Mouse (Mus musculus) lung, embryonic 15.5 days (tissue): ENCODE measurements at regions not wholly inside any gene's neighbourhood (a gene's known extent, or its start where the extent isn't known, plus 50 kb on each side); places are given as distances from the start of the nearest gene placed in this dataset.

Source experiments
- ATAC-seq: fragments of 200-750 bp; cut with Nextera tagmentation; 2 replicates; pipeline ENCODE4 v1.8.0; 2017; ENCODE audit warnings: moderate number of reproducible peaks, borderline replicate concordance; ENCODE audit not compliant: low FRiP score, low TSS enrichment; ENCODE audit errors: extremely low read depth
- H3K27ac ChIP-seq: fragments of 300-500 bp; sonication (generic); 2 replicates; pipeline ENCODE4 v1.5.1; 2015; ENCODE audit warnings: moderate library complexity, mild to moderate bottlenecking, inconsistent platforms
- H3K27me3 ChIP-seq: fragments of 300-500 bp; sonication (generic); 2 replicates; pipeline ENCODE4 v1.6.1; 2015; ENCODE audit warnings: inconsistent platforms
- H3K36me3 ChIP-seq: fragments of 300-500 bp; sonication (generic); 2 replicates; pipeline ENCODE4 v1.6.1; 2015; ENCODE audit warnings: inconsistent platforms
- H3K4me1 ChIP-seq: fragments of 300-500 bp; sonication (generic); 2 replicates; pipeline ENCODE4 v1.6.1; 2015; ENCODE audit warnings: inconsistent platforms
- H3K4me2 ChIP-seq: fragments of 300-500 bp; sonication (generic); 2 replicates; pipeline ENCODE4 v1.6.1; 2015; ENCODE audit warnings: inconsistent platforms, mild to moderate bottlenecking, moderate library complexity
- H3K4me3 ChIP-seq: fragments of 300-500 bp; sonication (generic); 2 replicates; pipeline ENCODE4 v1.5.1; 2015; ENCODE audit warnings: mild to moderate bottlenecking, inconsistent platforms
- H3K9ac ChIP-seq: fragments of 300-500 bp; sonication (generic); 2 replicates; pipeline ENCODE4 v1.6.1; 2015; ENCODE audit warnings: inconsistent platforms
- H3K9me3 ChIP-seq: fragments of 300-500 bp; sonication (generic); 2 replicates; pipeline ENCODE4 v1.6.1; 2016; ENCODE audit warnings: inconsistent platforms
- WGBS: fragments of 180-500 bp; shearing (Covaris S2); methylation state at CpG from one replicate; pipeline ENCODE4 v1.1.7; 2015; 5-methylcytosine and 5-hydroxymethylcytosine counted together

DNA sequence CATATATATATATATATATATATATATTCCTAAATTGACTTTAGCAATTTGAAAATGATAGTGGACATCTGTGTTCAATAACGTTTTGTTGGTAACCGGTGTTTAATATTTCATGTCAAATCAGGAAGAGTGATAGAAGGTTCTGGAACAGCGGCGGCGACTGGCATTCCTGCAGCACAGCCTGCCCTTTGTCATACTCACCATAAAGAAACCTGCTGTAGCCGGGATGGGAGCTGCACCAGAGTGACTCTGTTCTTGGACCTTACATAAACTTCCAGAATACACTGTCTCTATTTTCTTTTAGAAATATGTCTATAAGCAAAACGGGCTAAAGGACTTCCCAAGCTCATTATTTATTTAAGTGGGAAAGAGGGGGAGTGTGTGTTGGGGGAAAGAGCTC, 731.5 kb downstream of the Egfem1 start:
- H3K27ac ChIP-seq: no peak overlapping the region
- H3K4me2 ChIP-seq: peak overlapping the region; percentile 23; the same call in 1 of the 2 replicates
- H3K27me3 ChIP-seq: no peaks in the 10 kb centered on the region
- H3K9me3 ChIP-seq: no peaks in the 10 kb centered on the region
- ATAC-seq: no peak; the same call in 1 of the 2 replicates
- peaks cover 11% of the 10 kb centered on the region; the same call in 1 of the 2 replicates for H3K4me1 ChIP-seq
- H3K36me3 ChIP-seq: no peaks in the 10 kb centered on the region
- H3K4me3 ChIP-seq: no peak overlapping the region
- whole genome bisulfite sequencing: 22% methylated on average over 7 of the region's 7 CpGs
- no peak overlapping the region for H3K9ac ChIP-seq

GRCm38 (mm10) chr3:29812480-29813240, 730.8 kb downstream of the Egfem1 start:
- Histone ChIP-seq H3K4me2 (peak overlapping the region; percentile 35; the same call in 1 of the 2 replicates), H3K4me1 (peaks cover 11% of the 10 kb centered on the region; the same call in 1 of the 2 replicates), H3K9me3 (no peaks in the 10 kb centered on the region), H3K36me3 (no peaks in the 10 kb centered on the region), H3K27ac (no peak overlapping the region), H3K4me3 (no peak overlapping the region), H3K9ac (no peak overlapping the region), H3K27me3 (no peaks in the 10 kb centered on the region)
- 45% methylated on average over 14 of the region's 14 CpGs for WGBS
- ATAC-seq: no peak

- no peaks in the 10 kb centered on the region for H3K27me3 ChIP-seq
- no peak overlapping the region for H3K9ac ChIP-seq
- no peak overlapping the region for H3K4me2 ChIP-seq
- no peak overlapping the region for H3K4me3 ChIP-seq
- ATAC-seq: no peak
- WGBS: 64% methylated on average over 2 of the region's 2 CpGs
- no peaks in the 10 kb centered on the region for H3K9me3 ChIP-seq
- H3K27ac ChIP-seq: no peak overlapping the region
- 0 out of 2 replicates have a peak, but pooled peaks cover 4% of the 10 kb centered on the region for H3K4me1 ChIP-seq
- H3K36me3 ChIP-seq: no peaks in the 10 kb centered on the region
These were observed 724.2 kb downstream of the Egfem1 start for GRCm38 (mm10) chr3:29806046-29806445.

- Histone ChIP-seq H3K27ac (no peak overlapping the region), H3K9ac (no peak overlapping the region), H3K4me1 (0 out of 2 replicates have a peak, but pooled peaks cover 4% of the 10 kb centered on the region), H3K9me3 (no peaks in the 10 kb centered on the region), H3K4me2 (no peak overlapping the region), H3K4me3 (no peak overlapping the region), H3K27me3 (no peaks in the 10 kb centered on the region), H3K36me3 (no peaks in the 10 kb centered on the region)
- WGBS: 37% methylated on average over 5 of the region's 5 CpGs
- ATAC-seq: no peak
These were observed 721.6 kb downstream of the Egfem1 start for GRCm38 (mm10) chr3:29803456-29803855.

- no peak for ATAC-seq
- WGBS: 58% methylated on average over 3 of the region's 3 CpGs
- Histone ChIP-seq H3K4me3 (no peak overlapping the region), H3K9me3 (no peaks in the 10 kb centered on the region), H3K4me1 (0 out of 2 replicates have a peak, but pooled peaks cover 4% of the 10 kb centered on the region), H3K9ac (no peak overlapping the region), H3K36me3 (no peaks in the 10 kb centered on the region), H3K4me2 (no peak overlapping the region), H3K27ac (no peak overlapping the region), H3K27me3 (no peaks in the 10 kb centered on the region)
These were observed 719.3 kb downstream of the Egfem1 start for GRCm38 (mm10) chr3:29801081-29801480.

GRCm38 (mm10) chr3:29774365-29774764, 692.5 kb downstream of the Egfem1 start:
- no peak for ATAC-seq
- Histone ChIP-seq H3K36me3 (no peaks in the 10 kb centered on the region), H3K27me3 (no peaks in the 10 kb centered on the region), H3K9me3 (no peaks in the 10 kb centered on the region), H3K4me2 (no peak overlapping the region), H3K9ac (no peak overlapping the region), H3K4me1 (no peaks in the 10 kb centered on the region), H3K27ac (no peak overlapping the region), H3K4me3 (no peak overlapping the region)
- 77% methylated on average over 3 of the region's 3 CpGs for WGBS

GRCm38 (mm10) chr3:29771194-29771593, 689.4 kb downstream of the Egfem1 start:
- ATAC-seq: no peak

GRCm38 (mm10) chr3:29768592-29768991, 686.8 kb downstream of the Egfem1 start:
- no peak for ATAC-seq
- 80% methylated on average over 5 of the region's 5 CpGs for WGBS
- Histone ChIP-seq H3K9ac (no peak overlapping the region), H3K4me1 (no peaks in the 10 kb centered on the region), H3K4me2 (no peak overlapping the region), H3K4me3 (no peak overlapping the region), H3K36me3 (no peaks in the 10 kb centered on the region), H3K27me3 (no peaks in the 10 kb centered on the region), H3K27ac (no peak overlapping the region), H3K9me3 (no peaks in the 10 kb centered on the region)

More at GRCm38 (mm10) chr3:29771194-29771593, 689.4 kb downstream of the Egfem1 start:
- Histone ChIP-seq H3K36me3 (no peaks in the 10 kb centered on the region), H3K4me3 (no peak overlapping the region), H3K9ac (no peak overlapping the region), H3K4me2 (no peak overlapping the region), H3K27me3 (no peaks in the 10 kb centered on the region), H3K4me1 (no peaks in the 10 kb centered on the region), H3K27ac (no peak overlapping the region), H3K9me3 (no peaks in the 10 kb centered on the region)
- 68% methylated on average over 1 of the region's 1 CpGs for WGBS

DNA sequence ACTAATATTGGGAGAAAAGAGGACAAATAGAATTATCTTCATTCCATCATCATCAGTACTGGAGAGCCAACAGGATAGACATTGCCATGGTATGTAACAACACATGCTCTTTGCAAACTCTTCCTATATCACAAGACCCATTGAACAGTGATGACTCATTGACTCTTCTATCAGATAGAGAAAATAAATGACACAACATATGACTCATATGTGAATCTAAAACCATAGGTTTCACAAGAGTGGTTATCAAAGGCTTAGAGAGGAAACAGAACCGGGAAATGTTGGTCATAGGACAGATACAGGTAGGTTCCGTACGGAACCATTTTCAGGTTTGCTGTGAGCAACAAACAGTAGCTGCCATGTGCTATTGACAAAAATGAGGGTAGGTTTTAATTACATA, 682.2 kb downstream of the Egfem1 start:
- no peak overlapping the region for H3K9ac ChIP-seq
- WGBS: 91% methylated on average over 3 of the region's 3 CpGs
- H3K27me3 ChIP-seq: no peaks in the 10 kb centered on the region
- no peaks in the 10 kb centered on the region for H3K36me3 ChIP-seq
- ATAC-seq: no peak
- H3K4me1 ChIP-seq: no peaks in the 10 kb centered on the region
- no peak overlapping the region for H3K4me2 ChIP-seq
- H3K27ac ChIP-seq: no peak overlapping the region
- no peaks in the 10 kb centered on the region for H3K9me3 ChIP-seq
- no peak overlapping the region for H3K4me3 ChIP-seq

DNA sequence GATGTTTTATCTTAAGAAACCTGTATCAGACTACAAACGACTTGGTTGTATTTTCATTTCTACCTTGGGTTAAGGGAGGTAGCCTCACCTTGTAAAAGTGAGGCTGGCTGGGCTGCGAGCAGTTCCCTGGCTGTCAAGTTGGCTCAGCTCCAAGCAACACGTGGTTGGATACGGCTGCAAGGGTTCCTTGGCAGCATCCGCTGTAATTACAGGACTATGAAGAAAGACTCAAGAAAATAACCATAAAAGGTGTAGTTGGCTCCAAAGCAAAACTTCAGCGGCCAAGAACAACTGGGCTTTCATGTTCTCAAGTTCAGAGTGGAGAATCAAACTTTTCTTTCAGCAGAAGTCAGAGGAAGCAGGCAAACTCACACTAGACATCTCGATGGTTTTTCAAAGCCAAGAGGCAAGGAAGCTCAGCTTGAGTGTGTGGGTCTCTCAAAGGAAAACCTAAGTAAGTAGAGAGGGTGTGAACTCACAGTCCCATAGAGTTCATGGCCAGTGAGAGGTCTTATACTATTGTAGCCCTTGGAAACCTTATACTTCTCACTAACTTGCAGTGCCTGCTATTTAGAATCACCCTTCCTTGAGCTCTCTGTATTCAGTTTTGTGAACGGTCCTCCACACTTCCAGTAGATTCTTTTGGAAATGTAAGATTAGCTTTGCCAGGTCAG, 676.1 kb downstream of the Egfem1 start:
- 44% methylated on average over 8 of the region's 8 CpGs for WGBS
- no peaks in the 10 kb centered on the region for H3K4me1 ChIP-seq
- no peak overlapping the region for H3K4me3 ChIP-seq
- H3K9me3 ChIP-seq: no peaks in the 10 kb centered on the region
- H3K4me2 ChIP-seq: no peak overlapping the region
- no peaks in the 10 kb centered on the region for H3K36me3 ChIP-seq
- H3K9ac ChIP-seq: no peak overlapping the region
- no peak for ATAC-seq
- H3K27me3 ChIP-seq: no peaks in the 10 kb centered on the region
- no peak overlapping the region for H3K27ac ChIP-seq
